Mouse (Mus musculus): ENCODE measurements at regions not wholly inside any gene's neighbourhood (a gene's known extent, or its start where the extent isn't known, plus 50 kb on each side); places are given as distances from the start of the nearest gene placed in this dataset.
A peak's percentile ranks its signal among the peaks of the same experiment; 100 is the strongest.

- no peak for ATAC-seq (replicated peaks; ENCODE audit: poor library complexity)
Measured at GRCm38 (mm10) chr10:19082136-19082535, 66.7 kb upstream of the Tnfaip3 start.

- ATAC-seq (replicated peaks; ENCODE audit: poor library complexity): no peak
Measured at GRCm38 (mm10) chr10:19078047-19078446, 62.6 kb upstream of the Tnfaip3 start.

GRCm38 (mm10) chr10:19068377-19068776 lies 52.9 kb upstream of the Tnfaip3 start:
- ATAC-seq (replicated peaks; ENCODE audit: poor library complexity): 0 out of 2 replicates have a peak, but pooled peaks have one; percentile 7

GRCm38 (mm10) chr10:19067623-19068022 lies 52.2 kb upstream of the Tnfaip3 start:
- ATAC-seq (replicated peaks; ENCODE audit: poor library complexity): no peak

GRCm38 (mm10) chr10:19066821-19067350 lies 51.4 kb upstream of the Tnfaip3 start:
- ATAC-seq (replicated peaks; ENCODE audit: poor library complexity): peak; percentile 7

All from megakaryocyte progenitor cell, adult 5-6 weeks (primary cell).